Mouse (Mus musculus): ENCODE measurements around the gene Armh1. TPM values are rescaled to one million over a fixed set of nuclear protein-coding genes. Genes with fewer than 3 reads are reported as not detected.

The Armh1 gene
- 1.2 and 1.3 TPM in 2 replicates for polyA plus RNA-seq (2012; rRNA removed)

DNA sequence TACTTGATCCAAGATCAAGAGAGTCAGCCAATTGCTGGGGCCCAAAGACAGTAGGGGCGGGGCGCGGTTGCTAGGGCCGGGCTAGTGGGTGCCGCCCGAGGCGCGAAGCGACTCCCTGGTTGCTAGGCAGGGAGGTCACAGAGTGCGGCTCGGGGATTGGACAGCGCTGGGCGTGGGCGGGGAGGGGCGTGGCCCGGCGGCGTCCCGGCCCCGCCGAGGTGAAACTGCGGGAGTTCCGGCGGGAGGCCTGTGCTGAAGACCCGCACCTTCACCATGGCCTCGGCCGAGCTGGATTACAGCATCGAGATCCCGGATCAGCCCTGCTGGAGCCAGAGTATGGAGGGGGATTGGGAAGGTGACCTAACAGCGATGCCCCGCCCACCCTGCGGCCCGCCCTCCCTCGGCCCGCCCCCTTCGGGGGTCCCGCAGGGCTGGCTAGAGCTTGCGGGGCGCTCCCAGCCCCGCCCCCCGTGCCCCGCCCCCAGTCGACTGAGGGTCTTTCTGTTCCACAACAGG, at the start of gene Armh1, which contains the start of gene Tmem53:
Gene Armh1, minus strand, starts transcription at position 325 of the 516 bp plus-strand sequence.
Gene Tmem53, plus strand, starts transcription at position 151 of the 516 bp plus-strand sequence.

GRCm38 (mm10) chr4:117181863-117182758, 69.8 kb downstream of the Armh1 start, which contains the start of gene Kif2c:
Gene Kif2c (minus strand): TSS chr4:117182639.

Other genes with a start within 250 kb of the Armh1 start
- 31.6 and 32.5 TPM in 2 replicates for gene Eif2b3, start 232.7 kb downstream of the Armh1 start, polyA plus RNA-seq (2012; rRNA removed)
- gene Ptch2, start 156.1 kb downstream of the Armh1 start, polyA plus RNA-seq (2012; rRNA removed): 9.2 and 13.2 TPM in 2 replicates
- 7.2 and 9.3 TPM in 2 replicates for gene Btbd19, start 126.4 kb downstream of the Armh1 start, polyA plus RNA-seq (2012; rRNA removed)
- 0.45 and 0.58 TPM in 2 replicates for gene Tctex1d4, start 125.3 kb downstream of the Armh1 start, polyA plus RNA-seq (2012; rRNA removed)
- gene Plk3, start 118.2 kb downstream of the Armh1 start, polyA plus RNA-seq (2012; rRNA removed): 16.9 and 18.0 TPM in 2 replicates
- gene Rps8, start 95.9 kb downstream of the Armh1 start, polyA plus RNA-seq (2012; rRNA removed): 1,168 and 1,206 TPM in 2 replicates
- gene Kif2c, start 69.5 kb downstream of the Armh1 start, polyA plus RNA-seq (2012; rRNA removed): 21.5 and 30.5 TPM in 2 replicates
- gene Tmem53, start 174 bp downstream of the Armh1 start, polyA plus RNA-seq (2012; rRNA removed): 5.0 and 6.8 TPM in 2 replicates
- 161 and 164 TPM in 2 replicates for gene Rnf220, start 244.9 kb upstream of the Armh1 start, polyA plus RNA-seq (2012; rRNA removed)

All from central nervous system, embryonic 14 days (tissue).